Mouse (Mus musculus): ENCODE results near the gene Cc2d1a.

GRCm38 (mm10) chr8:84190191-84190867 is 42.6 kb upstream of the Cc2d1a start:
- TF ChIP-seq POLR2A (IDR thresholded peaks at IDR 0.05; ENCODE audit: borderline replicate concordance, extremely low read depth, low read depth, low read length) (no peak), CTCF (IDR thresholded peaks at IDR 0.05; ENCODE audit: insufficient read depth, low read length) (no peak)

Data from lung, adult 2 months (tissue).